Mouse (Mus musculus) cerebellum, adult 9-10 months (tissue): ENCODE results near the gene Prodh2.
"Not testable (repeated sequence)": the region's sequence is repeated elsewhere in the genome, so short reads cannot be mapped to it uniquely, and the experiment has no call there.

Experiments
- DNase-seq: peaks from one replicate; pipeline ENCODE4 v3.0.0; 2022

Prodh2 gene

DNA sequence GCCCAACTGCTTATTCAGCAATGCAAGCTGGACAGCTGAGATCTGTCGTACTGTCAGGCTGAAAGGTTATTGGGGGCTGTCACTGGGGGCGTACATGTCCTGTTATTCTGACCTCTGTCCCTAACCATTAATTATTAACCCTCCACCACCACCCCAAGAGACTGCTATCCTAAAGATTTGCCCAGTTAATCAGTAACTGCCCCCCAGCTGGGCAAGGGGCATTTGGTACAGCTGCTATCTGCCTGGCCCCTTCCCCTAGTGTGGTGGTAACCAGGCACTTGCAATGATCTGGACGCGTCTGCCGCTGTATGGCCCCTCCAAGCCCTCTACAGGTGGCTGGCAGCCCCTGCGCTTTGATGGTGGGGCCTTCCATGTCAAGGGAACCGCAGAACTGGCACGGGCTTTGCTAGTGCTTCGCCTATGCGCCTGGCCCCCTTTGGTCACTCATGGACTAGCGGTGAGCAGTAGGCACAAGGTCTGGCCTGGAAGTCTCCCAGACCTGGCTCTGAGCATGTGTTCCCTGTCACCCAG is at the start of gene Prodh2:
Prodh2 (plus strand) TSS at position 222 of the 531 bp plus-strand sequence.
- DNase-seq = no peak

- peak; percentile 45 for DNase-seq
These were observed 49.7 kb upstream of the Prodh2 start for GRCm38 (mm10) chr7:30443696-30444095.

DNA sequence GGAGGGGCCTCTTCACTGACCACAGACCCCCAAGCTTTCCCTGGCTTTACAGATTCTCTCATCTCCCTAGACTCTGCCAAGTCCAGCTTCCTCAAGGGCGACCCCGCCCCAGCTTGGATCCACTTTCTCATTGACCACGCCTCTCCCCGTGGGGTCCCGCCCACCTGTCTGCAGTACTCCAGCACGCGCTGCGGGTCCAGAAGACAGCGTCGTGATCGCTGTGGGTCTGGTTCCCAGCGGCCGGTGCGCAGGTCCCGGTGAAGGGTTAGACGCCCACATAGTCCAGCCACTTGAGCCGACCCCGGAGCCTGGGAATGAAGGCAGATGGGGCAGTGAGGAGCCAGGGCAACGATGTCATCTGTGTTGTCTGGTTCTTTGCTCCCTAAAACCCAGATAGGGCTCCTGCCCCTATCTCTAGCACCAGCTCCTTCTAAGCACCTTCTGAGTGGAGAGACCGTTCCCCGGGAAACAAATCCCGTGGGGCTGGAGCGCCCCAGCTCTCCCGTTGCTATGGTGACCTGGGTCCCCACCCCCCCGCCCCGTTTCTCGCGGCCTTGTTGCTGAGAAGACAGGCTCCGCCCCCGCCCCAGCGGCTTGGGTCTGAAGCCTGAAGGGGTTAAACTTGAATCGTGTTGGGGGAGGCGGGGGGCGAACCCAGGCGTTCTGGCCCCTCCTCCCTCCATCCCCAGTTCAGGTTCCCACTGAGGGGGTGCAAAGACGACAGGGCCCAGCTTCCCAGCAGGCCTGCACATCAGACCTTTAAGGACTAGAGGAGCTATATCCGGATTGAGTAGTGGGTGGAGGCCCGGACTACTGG is 49.1 kb upstream of the Prodh2 start:
- DNase-seq = peak; percentile 67

DNA sequence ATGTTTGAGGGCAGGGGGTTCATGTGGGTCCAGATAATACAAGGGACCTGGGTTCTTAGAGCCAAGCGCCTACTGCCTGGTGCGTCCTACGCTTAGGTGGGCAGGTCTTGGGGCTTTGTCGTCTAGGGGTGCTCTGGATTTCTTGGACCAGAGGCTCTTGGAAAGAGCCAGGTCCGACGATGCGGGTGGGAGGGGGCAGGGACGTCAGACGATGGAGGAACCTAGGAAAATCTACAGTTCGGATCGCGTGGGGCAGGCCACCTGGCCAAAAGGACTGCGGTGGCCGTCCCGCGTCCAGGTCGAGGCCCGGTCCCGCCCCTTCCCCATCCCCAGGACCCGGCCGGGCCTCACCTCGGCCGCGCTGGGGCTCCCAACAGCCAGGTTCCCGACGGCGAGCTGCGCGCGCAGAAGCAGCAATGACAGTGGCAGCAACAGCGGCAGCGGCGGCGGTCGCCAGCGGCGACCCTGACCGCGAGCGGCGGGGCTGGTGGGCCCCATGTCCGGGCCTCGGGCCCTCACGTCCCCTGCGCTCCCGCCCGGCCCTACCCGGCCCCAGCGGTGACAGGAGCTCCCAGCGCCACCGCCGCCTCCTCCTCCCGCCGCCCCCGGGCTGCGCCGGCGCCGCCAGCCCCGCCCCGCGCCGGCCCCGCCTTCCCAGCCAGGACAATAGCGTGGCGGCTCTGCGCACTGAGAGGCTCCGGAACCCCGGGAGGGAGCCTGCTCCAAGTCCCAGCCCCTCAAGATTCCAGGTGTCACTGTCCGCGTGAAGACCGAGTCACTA is 48.3 kb upstream of the Prodh2 start, which contains the start of gene Aplp1:
Aplp1 (minus strand) TSS at position 565 of the 781 bp plus-strand sequence.
- peak; percentile 57 for DNase-seq

DNA sequence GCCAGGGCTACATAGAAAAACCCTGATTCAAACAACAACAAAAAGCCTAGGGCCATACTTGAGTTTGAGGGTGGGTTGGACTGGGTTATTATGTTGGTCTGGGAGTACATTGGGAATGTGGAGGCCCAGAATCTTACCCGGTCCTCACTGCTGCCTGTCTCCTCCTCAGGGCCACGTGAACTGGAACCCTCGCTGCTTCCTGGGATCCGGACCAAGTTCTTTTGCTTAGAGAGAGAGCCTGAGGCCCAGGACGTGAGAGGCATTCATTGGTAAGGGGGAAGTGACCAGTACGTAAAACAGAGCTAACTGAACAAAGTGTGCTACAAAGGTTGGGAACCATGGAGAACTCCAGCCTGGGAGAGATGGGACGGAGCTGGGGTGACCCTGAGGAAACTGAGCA is 43.2 kb upstream of the Prodh2 start:
- no peak for DNase-seq

GRCm38 (mm10) chr7:30453327-30453726 is 40.1 kb upstream of the Prodh2 start:
- DNase-seq = no peak

- no peak for DNase-seq
These were observed 39.7 kb upstream of the Prodh2 start for GRCm38 (mm10) chr7:30453766-30454165.

DNA sequence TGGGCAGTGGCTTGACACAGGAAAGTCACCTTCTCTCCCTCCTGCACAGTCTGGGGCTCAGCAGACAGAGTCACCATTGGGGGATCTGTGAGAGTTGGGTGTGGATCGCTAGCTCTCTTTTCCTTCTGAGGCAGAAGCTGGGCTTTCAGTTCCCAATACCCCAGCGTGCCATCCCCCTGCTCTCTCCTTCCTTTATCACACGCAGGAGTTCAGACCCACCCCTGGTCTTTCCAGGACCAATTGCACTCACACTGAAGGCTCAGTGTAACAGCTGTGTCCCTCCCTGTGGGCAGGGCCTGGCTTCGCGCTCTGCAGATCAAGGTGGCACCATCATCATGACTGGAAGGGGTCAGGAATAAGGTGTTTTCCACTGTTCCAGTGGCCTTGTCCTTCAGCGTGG is 39.2 kb upstream of the Prodh2 start:
- DNase-seq = no peak

GRCm38 (mm10) chr7:30456487-30456886 is 36.9 kb upstream of the Prodh2 start:
- DNase-seq = no peak

DNA sequence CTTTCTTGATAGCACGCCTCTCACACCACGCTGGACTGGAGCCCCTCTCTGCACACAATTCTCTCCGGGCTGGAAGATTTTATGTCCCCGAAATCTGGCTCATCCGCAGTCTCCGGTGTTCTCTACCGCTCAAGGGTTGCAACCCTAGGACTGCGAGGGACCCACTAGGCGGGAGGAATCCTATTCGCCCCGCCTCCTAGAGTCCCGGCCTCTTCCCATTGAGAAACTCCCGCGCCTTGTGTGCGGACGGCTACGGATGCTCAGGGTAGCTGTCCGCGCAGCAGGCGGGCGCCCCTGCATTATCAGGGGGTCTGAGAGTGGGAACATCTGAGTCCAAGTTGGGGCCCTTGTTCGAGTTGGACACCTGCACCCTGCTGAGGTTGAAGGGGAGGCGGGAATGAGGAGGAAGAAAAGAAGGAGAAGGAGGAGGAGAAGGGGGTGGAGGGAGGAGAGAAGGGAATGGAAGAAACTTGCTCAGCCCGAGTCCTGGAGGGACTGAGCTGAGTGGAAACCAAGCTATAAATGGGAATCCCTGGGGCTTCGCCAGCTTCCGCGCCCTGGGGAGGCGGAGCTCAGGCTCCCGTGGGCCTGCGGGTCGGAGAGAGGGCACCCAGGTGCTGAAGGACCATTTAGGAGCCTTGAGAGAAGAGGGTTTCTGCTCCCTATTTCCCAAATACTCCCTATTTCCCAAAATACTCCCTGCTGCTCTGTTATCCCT is 36.4 kb upstream of the Prodh2 start:
- no peak for DNase-seq

DNA sequence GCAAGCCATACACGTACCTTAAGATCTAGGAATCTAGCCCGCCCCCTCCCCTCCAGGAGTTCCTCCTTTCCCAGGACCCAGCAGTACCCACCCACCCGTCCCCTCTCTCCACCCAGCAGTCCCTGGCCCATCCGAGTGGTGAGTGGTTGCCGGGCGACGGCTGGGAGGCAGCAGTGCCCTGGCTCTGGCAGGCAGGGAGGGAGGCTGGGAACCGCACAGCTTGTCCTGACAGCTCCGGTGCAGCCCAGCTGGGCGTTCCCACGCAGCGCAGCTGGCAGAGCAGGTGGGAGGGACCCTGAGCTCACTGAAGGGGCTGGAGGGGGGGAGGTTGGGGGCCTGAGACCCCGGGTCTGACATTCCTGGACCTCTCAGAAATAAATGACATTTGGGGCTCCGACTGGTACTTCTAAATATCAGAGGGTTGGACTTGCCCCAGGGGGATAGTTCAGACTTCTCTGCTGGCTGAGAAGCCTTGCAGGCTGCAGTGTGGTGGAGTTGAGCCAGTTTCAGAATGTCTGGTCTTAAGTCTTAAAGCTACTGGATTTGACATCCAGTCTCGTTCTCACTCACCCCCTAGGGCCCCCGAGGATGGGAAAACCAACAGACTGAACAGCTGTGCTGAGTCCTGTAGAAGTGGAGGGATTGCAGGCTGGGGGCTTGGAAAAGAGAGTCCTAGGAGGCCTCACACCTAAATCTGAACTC is 35.6 kb upstream of the Prodh2 start, which contains the start of the genes Kirrel2 and Nphs1:
Kirrel2 (minus strand) TSS at position 62 of the 702 bp plus-strand sequence.
Nphs1 (plus strand) TSS at position 687 of the 702 bp plus-strand sequence.
- DNase-seq = no peak

DNA sequence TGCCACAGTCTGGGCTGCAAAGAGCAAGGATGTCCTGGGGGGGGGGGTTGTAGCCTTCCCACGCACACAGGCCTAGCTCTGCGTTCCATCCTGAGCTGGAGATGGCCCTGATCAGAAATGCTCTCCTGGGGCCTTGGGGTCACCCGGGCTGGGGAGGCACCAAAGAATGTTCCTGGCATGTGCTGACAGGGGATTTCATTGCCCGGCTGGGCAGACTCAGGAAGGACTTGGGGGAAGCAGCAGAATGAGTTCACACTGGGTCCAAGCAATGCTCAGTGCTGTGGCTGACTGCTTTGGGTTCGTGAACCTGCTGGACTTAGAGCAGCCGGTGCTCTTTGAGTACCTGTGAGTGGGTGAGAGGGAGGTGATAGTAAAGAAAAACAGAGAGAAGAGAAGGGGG is 33.9 kb upstream of the Prodh2 start:
- no peak for DNase-seq

- DNase-seq = no peak
These were observed 29.9 kb upstream of the Prodh2 start for GRCm38 (mm10) chr7:30463568-30463967.

- DNase-seq = no peak
These were observed 29.4 kb upstream of the Prodh2 start for GRCm38 (mm10) chr7:30463996-30464395.

DNA sequence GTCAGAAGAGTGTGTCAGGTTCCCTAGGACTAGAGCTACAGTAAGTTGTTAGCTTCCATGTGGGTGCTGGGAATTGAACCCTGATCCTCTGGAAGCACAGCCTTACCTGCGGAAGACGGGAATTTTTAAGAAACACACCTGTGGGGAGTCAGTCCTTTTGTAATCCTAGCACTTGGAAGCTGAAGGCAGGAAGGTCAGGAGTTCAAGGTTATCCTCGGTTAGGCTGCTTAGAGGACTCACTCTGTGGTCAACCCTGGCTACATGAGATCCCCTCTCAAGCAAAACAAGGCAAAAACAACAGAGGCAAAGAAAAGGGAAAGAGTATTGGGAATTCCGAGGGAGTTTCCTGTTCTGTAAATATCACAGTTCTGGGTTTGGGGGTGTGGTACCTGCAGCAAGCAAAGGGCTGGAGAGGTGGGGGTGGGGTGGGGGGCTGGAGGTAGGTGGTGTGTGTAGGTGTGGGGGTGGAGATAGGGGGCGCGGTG is 28.6 kb upstream of the Prodh2 start:
- DNase-seq = no peak

GRCm38 (mm10) chr7:30472411-30472810 is 21.0 kb upstream of the Prodh2 start:
- DNase-seq = no peak

DNA sequence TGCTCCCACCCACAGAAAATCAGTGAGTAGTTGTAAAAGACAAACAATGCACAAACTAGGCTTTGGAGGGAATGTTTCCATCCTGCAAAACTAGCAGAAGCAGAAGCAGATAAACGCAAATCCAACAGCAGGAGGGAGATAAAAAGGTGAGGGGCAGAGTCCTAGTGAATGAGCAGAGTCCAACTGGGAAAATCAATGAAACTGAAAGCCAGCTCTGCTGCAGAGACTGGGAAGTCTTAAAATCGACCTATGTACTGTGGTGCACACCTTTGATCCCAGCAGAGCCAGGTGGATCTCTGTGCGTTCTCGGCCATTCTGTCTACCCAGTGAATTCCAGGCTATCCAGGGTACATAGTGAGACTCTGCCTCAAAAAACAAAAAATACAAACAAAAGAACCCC is 18.4 kb upstream of the Prodh2 start:
- no peak for DNase-seq

GRCm38 (mm10) chr7:30476136-30476535 is 17.3 kb upstream of the Prodh2 start:
- DNase-seq = not testable (repeated sequence)

DNA sequence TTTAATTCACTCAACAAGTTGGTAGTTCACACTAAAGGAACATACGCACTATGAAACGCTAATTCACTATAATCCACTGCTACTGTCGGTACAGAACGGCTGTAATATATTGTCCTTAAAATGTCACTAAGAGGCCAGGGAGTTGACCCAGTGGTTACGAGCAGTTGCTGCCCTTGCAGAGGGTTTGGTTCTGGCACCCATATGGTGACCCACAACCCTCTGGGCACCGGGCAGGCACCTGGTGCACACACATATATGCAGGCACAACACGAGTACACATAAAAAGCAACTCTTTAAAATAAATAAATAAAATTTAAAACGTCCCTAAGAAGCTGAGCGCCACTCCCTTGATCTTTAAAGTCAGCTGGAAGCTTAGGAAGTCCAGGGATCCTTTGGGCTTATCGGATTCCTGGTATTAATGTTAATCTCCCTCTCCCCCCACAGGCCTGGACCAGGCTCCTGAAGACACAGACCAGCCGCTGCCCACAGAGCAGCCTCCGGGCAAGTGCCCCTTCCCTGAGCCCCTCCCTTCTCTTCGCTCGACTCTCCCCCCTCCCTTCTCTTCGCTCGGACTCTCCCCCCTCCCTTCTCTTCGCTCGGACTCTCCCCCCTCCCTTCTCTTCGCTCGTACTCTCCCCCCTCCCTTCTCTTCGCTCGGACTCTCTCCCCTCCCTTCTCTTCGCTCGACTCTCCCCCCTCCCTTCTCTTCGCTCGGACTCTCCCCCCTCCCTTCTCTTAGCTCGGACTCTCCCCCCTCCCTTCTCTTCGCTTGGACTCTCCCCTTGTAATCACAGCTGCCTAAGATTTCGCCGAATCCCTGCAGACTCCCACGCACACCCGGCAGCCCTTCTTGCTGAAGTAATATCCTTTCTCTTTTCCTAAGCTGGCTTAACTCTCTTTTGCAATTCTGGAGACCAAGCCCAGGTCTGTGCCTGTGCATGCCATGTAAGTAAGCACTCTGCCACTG is 15.7 kb upstream of the Prodh2 start:
- DNase-seq = no peak

GRCm38 (mm10) chr7:30484250-30484649 is 9.2 kb upstream of the Prodh2 start:
- no peak for DNase-seq
